Mouse (Mus musculus): ENCODE data around the gene Homez.

DNA sequence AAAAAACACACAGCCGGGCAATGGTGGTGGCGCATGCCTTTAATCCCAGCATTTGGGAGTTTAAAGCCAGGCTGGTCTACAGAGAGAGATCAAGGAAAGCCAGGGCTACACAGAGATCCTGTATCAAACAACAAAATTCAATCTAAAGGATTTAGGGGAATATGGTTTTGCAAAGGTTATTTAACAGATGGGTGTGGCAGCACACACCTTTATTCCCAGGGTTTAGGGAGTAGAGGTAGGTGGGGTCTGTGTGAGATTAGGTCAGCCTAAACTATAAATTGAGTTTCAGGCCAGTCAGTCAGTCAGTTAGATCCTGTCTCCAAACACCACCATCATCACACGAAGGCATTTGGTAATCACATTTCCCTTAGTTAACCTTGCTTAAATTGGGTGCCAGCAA is 21.4 kb upstream of the Homez start, which contains the start of gene Pabpn1:
- no peak for TF ChIP-seq CTCF (IDR thresholded peaks at IDR 0.05; ENCODE audit: insufficient read depth, low read depth, low read length)
- no peak for TF ChIP-seq POLR2A (IDR thresholded peaks at IDR 0.05; ENCODE audit: insufficient read depth, low read depth, low read length)

Data from olfactory bulb, adult 2 months (tissue).